Mouse (Mus musculus) small intestine, adult 2 months (tissue): Measurements from ENCODE around the gene Sstr4.

Source experiments
- CTCF ChIP-seq: fragments of 200-500 bp; IDR thresholded peaks from 2 replicates; pipeline ENCODE4 v1.5.1; 2012; ENCODE audit warnings: low read depth, mild to moderate bottlenecking, control low read depth, inconsistent platforms, low read length, moderate library complexity, mixed read lengths; ENCODE audit not compliant: insufficient replicate concordance, insufficient read length; ENCODE audit errors: extremely low read depth
- POLR2A ChIP-seq: fragments of 200-500 bp; IDR thresholded peaks from 2 replicates; pipeline ENCODE4 v1.6.1; 2012; ENCODE audit warnings: low read depth, mild to moderate bottlenecking, control low read depth, inconsistent platforms, low read length, moderate library complexity

DNA sequence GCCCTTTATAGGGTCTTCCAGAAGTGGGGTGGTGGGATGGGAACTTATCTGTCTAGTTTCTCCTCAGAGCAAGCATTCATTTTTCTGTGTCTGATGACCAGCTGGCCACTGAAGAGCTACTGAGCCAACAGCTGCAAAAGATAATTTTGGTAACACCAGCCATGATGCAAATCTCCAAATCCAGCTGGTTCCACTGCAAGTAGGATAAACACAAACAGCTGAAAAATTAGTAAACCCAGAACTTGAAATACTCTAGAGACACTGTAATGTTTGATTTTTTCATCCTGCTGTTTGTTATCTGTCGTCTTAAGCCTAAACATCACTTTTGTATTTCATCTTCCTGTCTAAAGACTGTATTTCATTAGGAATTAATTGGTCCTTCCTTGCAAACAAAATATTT, 26.6 kb downstream of the Sstr4 start:
- TF ChIP-seq CTCF (no peak), POLR2A (no peak)
